Mouse (Mus musculus) monocyte, adult 2 months (primary cell): ENCODE measurements around the gene Vps13a.
"Not testable (repeated sequence)": the region's sequence is repeated elsewhere in the genome, so short reads cannot be mapped to it uniquely, and the experiment has no call there.

Experiments used
- DNase-seq, 2 experiments: peaks; one replicate each; pipeline ENCODE4 v3.0.0; 2022; ENCODE audit warnings: low spot score in 2 of 2, low read depth in 1 of 2

Vps13a gene

GRCm38 (mm10) chr19:16780790-16781384, at the start of gene Vps13a:
TSS of gene Vps13a (minus strand) at chr19:16780933.
- DNase-seq: peak; percentile 83 to 86

DNA sequence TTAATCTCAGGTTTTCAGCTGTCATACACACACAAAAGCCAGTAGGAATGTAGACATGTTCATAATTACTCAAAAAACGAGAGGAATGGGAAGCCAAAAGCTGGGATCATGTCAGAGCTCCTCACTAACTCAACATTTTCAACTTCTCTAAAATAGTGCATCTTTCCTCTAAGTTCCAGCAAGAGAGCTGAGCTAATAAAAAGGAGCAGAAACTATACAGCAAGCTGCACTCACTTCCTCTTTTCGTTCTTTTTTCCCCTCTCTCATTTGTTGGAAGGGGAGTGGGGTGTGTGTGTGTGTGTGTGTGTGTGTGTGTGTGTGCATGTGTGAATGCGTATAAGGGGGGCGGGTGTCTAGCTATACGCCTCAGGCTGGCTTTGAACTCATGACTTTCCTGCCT, 46.9 kb upstream of the Vps13a start:
- no peak for DNase-seq

- DNase-seq: no peak
Observed at GRCm38 (mm10) chr19:16825228-16825627, 44.5 kb upstream of the Vps13a start.

DNA sequence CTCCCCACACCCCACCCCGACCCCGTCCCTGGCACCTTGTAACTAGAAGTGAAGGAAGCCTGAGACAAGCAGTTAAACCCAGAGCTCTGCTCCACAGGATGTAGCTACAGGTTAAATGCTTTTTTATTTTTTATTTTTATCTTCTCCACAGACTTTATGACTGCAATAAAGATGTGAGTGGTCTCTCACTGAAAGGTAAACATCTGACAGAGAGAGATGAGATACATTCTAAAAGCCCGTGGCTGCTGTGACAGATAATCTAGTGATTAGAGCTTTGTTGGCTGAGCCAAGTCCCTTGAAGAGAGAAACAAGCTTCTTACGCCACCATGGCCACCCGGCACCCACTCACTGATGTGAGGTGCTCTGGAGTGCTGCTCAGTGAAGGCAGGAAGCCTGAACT, 34.1 kb upstream of the Vps13a start:
- DNase-seq: no peak

- no peak for DNase-seq
Observed at GRCm38 (mm10) chr19:16813306-16813705, 32.6 kb upstream of the Vps13a start.

GRCm38 (mm10) chr19:16812072-16812608, 31.4 kb upstream of the Vps13a start:
- no peak for DNase-seq

DNA sequence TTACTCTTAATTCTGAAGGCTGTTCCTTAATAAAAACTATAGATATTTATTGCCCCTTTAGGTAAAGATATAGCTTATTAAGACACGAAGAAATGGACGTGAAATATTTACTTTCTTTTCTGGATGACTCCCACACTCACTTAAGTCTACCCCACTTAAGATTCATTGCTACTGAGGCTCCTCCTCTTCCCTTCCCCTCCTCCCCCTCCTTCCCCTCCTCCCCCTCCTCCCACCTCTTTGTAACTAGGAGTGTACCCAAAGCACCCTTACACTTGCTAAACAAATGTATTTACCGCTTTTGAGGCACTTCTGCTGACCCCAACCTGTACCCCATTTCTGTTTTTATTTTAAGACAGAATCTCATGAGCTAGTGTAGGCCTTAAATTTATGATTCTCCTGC, 24.4 kb upstream of the Vps13a start:
- no peak for DNase-seq

- DNase-seq: no peak
Observed at GRCm38 (mm10) chr19:16804578-16804977, 23.8 kb upstream of the Vps13a start.

DNA sequence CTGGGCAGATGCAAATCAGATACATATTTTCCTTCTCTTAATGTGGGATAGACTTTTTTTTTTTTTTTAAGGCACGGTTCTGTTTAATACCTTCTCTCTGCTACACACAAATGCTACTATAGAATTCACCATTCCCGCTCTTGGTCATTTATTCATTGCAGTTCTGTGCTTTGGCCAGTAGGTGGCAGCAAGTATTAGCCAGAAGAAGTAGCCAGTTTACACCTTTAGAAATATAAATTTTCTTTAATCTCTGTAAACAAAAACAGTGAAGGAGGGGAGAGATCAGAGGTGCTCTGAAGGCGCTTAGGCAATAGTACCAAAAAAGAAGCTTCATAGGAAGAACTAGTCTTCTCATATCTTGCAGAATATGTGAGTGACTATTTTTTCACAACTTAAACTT, 22.0 kb upstream of the Vps13a start:
- DNase-seq: no peak

GRCm38 (mm10) chr19:16802123-16802522, 21.4 kb upstream of the Vps13a start:
- no peak for DNase-seq

DNA sequence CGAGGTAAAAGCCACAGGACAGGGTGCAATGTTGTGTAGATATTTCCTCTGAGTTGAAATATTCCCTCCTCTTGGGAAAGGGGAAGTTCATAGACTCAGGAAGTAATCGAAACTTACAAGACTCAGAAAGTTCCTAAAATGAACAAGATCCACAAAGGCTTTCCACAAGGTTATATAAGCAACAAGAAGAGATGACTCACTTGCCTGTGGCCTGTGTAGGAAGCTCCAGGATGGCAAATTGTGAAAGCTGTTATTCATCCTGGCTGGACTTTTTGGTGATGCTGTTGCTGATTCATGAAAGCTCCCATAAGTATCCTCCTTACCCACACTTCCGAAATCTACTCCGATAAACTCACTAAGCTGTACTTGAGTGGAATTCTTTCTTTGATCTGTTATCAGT, 17.2 kb upstream of the Vps13a start:
- DNase-seq: no peak

DNA sequence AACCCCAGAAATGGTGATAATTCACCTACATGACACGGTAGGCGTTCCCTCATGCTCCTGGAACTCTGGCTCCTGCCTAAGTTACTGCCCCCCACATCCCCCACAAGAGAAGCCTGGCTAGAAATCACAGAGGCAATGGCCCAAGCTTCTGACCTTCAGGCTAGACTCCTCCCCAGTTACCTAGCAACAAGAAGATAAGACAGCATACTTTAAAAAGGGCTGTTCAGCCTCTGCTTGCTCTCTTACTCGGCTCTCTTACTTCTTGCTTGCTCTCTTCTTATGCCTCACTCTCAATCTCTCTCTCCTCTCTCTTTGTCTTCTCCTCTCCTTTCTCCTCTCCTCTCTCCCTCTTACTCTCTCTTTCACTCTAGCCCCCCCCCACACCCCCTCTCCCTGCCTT, 13.8 kb upstream of the Vps13a start:
- DNase-seq: not testable (repeated sequence)

- DNase-seq: no peak
Observed at GRCm38 (mm10) chr19:16789930-16790329, 9.2 kb upstream of the Vps13a start.

DNA sequence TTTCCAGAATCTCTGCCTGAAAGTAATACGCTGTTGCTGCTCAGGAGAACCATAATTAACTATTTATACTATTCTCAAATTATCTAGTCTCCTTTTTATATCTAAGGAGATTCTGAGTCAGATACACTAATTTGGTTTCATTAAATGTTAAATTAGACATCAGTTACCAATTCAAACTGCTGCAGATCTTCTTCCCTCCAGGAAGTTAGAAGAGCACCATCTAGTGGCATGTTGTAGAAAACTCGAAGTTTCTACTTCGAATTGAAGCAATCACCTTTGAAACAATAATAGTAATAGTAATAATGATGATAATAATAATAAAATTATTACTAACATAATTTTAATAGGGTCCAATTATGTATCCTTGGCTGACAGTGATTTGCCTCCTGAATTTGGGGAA, 4.1 kb upstream of the Vps13a start:
- DNase-seq: no peak

DNA sequence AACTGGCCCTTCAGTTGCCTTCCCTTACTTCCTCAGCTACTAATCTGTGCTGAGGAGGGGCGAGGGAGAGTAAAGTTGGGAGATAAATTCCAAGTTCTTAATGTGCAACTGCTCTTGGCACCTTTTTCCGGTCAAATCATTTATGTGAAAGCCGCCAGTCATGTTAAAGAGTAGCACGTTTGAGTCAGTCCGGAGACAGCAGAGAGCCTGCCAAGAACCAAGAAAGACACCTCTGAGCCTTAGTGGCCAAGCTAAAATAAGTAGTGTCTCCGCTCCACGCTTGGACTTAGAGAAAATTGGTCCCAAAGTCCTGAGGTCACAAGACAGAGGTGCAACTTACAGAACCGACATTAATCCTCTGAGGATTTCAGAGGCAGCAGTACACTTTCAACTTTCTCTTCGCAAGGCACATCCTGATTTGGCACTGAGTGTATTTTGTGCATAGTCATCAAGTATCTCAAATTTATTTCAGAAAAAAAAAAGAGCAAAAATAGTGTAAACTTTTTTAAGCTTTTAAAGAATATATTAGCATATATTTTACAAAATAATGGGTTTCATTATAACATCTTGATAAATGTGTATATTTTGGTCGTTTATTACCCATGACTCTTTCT, 780 bp upstream of the Vps13a start:
- DNase-seq: no peak

- peak in 1 of 2 experiments; percentile 5 for DNase-seq
Observed at GRCm38 (mm10) chr19:16780251-16780783, 416 bp downstream of the Vps13a start.

DNA sequence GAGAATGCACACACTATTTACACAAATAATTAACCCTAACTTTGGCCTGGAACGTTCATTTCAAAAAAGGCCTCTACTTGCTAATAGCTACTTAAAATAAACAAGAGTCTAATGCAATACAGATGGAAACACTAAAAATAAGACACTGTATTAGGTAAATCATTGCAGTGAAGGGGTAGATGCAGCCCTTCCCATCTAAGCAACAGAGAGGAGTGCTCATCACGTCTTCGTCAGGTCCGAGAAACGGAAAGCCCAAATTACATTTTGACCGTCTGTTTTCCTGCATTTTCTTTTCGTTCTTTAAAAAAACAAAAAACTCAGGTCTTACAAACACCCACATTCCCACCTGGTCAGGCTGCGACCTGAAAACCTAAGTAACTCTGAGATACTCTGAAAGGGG, 947 bp downstream of the Vps13a start:
- no peak for DNase-seq

DNA sequence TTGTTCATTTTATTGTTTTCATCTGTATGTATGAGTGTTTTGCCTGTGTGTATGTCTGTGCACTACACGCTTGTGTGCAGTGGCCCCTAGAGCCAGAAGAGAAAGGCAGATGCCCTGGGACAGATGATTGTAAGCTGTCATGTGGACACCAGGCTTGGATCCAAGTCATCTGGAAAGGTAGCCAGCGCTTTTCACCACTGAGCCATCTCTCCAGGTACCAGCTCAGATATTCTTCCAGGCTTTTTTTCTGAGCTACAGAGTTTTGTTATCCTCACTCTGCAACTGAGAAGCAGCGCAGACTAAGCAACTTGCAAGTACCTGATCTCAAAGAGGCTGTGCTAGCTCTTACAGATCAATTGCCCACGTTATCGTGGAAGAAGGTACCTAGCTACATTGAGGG, 1.5 kb downstream of the Vps13a start:
- DNase-seq: no peak

DNA sequence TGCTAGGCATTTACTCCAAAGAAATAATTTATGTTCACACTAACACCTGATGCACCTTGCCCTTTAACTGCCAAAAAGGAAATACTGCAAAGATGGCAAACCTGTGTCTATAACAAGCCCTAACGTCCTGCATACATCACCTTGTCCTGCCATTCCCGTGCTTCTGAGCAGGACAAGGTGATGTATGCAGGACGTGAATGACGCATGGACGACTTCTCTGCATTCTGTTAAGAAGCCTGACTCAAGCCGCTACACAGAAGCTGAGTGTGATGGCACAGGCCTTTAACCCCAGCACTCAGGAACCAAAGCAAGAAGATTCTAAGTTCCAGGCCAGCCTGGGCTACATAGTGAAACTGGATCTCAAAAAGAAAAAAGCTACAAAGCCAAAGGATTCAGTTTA, 2.2 kb downstream of the Vps13a start:
- no peak for DNase-seq

DNA sequence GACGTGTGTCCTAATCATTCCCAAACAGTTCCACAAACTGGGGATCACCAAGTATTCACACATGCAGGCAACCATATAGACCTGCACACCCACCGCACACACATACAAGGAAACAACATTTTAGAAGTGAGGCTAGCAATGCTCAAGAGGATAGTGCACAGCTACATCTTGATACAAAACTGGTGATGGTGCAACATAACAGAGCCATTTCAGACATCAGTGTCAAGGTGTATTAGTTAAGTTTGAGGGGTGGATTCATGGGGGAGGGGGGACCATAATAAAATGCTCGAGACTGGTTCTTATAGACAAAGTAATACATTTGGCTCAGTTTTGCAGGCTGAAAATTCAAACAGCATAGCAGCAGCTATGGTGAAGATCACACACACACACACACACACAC, 2.8 kb downstream of the Vps13a start:
- no peak for DNase-seq

GRCm38 (mm10) chr19:16777391-16777790, 3.3 kb downstream of the Vps13a start:
- DNase-seq: not testable (repeated sequence)

DNA sequence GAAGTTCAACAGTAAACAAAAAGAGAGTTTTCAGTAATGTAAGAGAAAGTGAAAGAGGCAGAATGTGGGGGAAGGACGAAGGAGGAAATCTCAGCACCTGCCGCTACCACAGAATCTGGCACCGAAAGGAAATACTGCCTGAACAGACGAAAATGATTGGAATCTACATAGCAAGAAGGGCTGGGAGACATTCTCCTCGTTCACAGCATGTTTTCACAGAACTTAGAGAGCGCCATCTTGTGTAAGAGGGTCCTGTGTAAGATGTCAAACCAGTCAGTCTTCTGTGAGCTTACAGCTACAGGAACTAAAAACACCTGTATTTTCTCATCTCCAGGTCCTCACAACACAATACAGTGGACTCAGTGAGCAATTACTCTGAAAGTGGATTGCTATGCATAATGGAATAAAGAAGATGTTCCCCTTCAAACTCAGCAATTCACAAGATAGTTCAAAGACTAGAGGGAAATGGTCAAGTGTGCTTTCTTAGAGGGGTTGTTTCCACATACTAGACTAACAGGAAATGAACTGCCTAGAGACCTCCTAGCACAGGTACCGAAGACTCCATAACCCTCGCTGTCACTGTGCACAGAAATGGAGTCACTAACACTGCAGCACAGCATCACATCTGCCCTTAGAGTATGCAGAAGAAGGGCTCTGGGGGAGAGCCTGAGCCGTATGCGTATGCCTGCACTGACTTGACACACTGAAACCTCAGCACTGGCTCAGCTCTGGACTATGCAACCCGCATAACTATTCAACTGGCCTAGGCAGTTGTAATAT, 7.3 kb downstream of the Vps13a start:
- no peak for DNase-seq
